In the genomic region with DNA sequence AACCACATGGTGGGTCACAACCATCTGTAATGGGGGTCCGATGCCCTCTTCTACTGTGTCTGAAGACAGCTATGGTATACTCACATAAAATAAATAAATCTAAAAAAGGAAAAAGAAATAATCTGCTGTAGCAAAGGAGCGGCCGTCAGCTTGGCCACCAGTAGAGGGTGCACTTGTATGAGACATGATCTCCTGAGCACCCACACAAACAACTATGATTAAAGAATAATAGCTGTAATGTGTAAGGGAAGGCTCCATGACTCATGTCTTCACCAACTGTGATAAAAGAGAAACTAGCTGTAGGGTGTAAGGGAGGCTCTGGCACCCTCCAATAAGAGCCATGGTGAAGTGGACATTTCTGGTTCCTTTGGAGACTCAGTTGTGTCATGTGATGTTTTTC, we compare ENCODE assay signal across 12 mouse cellular contexts. TPM values are rescaled to one million over a fixed set of nuclear protein-coding genes. Genes with fewer than 3 reads are reported as not detected.
DNase-seq lines count a peak whose midpoint lies in the region; ATAC-seq and TF ChIP-seq lines count a peak whose summit lies in the region.
"Had no signal": no experiment of that assay in that cellular context is flagged by ENCODE, and none has a peak within 500 bp of the region (broad histone marks: within the 10 kb centered on the region; RNA-seq: fewer than 3 reads in every experiment).

No protein-coding gene starts in this region.

- no peak overlapping the region for H3K4me3 ChIP-seq in kidney, embryonic 15.5 days (replicated peaks)
- H3K4me3 ChIP-seq: forebrain, embryonic 12.5 days; liver, embryonic 13.5 days; myocyte had no signal

- no peaks in the 10 kb centered on the region for H3K27me3 ChIP-seq in kidney, embryonic 15.5 days
- H3K27me3 ChIP-seq: forebrain, embryonic 12.5 days had no signal

- no peak overlapping the region for H3K4me2 ChIP-seq in kidney, embryonic 15.5 days
- H3K4me2 ChIP-seq: forebrain, embryonic 12.5 days; liver, embryonic 13.5 days had no signal

- peak; percentile 59; the same call in 1 of the 2 replicates for TF ChIP-seq CTCF in brain, embryonic 14.5 days (IDR thresholded peaks at IDR 0.05; ENCODE audit: borderline replicate concordance, extremely low read depth, insufficient read depth, insufficient read length)

- DNase-seq in kidney, postnatal 10 days = peak; percentile 45
- DNase-seq in 3T3-L1 (ENCODE audit: low read depth, low spot score) = peak; percentile 79
- peak; percentile 75 to 79 for DNase-seq in B cell, adult 2 months
- peak; percentile 22 for DNase-seq in brain, embryonic 14.5 days (ENCODE audit: low read depth)
- no peak for DNase-seq in frontal cortex, postnatal 25 days (ENCODE audit: low spot score in 2 of 2)
- DNase-seq: adrenal gland, adult 2 months; heart, postnatal 10 days; liver, embryonic 13.5 days had no signal

- TF ChIP-seq POLR2A in brain, embryonic 14.5 days (IDR thresholded peaks at IDR 0.05; ENCODE audit: borderline replicate concordance, extremely low read depth, insufficient read depth, insufficient read length, poor library complexity, severe bottlenecking) = no peak

- peaks cover 4% of the 10 kb centered on the region; the same call in 1 of the 2 replicates for H3K9me3 ChIP-seq in kidney, embryonic 15.5 days (replicated peaks)
- H3K9me3 ChIP-seq: forebrain, embryonic 12.5 days; liver, embryonic 13.5 days had no signal

- whole genome bisulfite sequencing in kidney, embryonic 15.5 days = 67% methylated on average over 3 of the region's 3 CpGs

- H3K27ac ChIP-seq in kidney, embryonic 15.5 days = no peak overlapping the region
- H3K27ac ChIP-seq: forebrain, embryonic 12.5 days; liver, embryonic 13.5 days had no signal

- no peaks in the 10 kb centered on the region for H3K36me3 ChIP-seq in kidney, embryonic 15.5 days
- H3K36me3 ChIP-seq: forebrain, embryonic 12.5 days; liver, embryonic 13.5 days had no signal

- ATAC-seq in kidney, embryonic 15.5 days (replicated peaks; ENCODE audit: low FRiP score) = no peak
- no peak for ATAC-seq in megakaryocyte progenitor cell, adult 5-6 weeks (replicated peaks; ENCODE audit: poor library complexity)

- no peaks in the 10 kb centered on the region for H3K4me1 ChIP-seq in kidney, embryonic 15.5 days
- H3K4me1 ChIP-seq: forebrain, embryonic 12.5 days; liver, embryonic 13.5 days had no signal

- H3K9ac ChIP-seq in kidney, embryonic 15.5 days = no peak overlapping the region
- H3K9ac ChIP-seq: forebrain, embryonic 12.5 days; liver, embryonic 13.5 days had no signal

RNA-seq across cellular contexts. Expression of gene Grap, which starts 23.4 kb away (rescaled TPM):
- polyA plus RNA-seq in kidney, embryonic 15.5 days (2015; fragmentation: Nextera tagmentation; extraction: Ambion mirVana) = 12.9 and 13.0 TPM in 2 replicates
- polyA plus RNA-seq in brain, embryonic 14.5 days (2012; rRNA removed) = 4.5 and 6.0 TPM in 2 replicates
- 0.07 and 0.73 TPM in 2 replicates for total RNA-seq in megakaryocyte progenitor cell, adult 5-6 weeks (2015)
- 0.37 and 1.4 TPM in 2 replicates for total RNA-seq in megakaryocyte progenitor cell, adult 5-6 weeks (2017)

RNA-seq across cellular contexts. Expression of gene Epn2, which starts 50.1 kb away (rescaled TPM):
- polyA plus RNA-seq in kidney, embryonic 15.5 days (2015; fragmentation: Nextera tagmentation; extraction: Ambion mirVana) = 22.1 and 25.5 TPM in 2 replicates
- 66.2 and 69.1 TPM in 2 replicates for polyA plus RNA-seq in brain, embryonic 14.5 days (2012; rRNA removed)
- total RNA-seq in megakaryocyte progenitor cell, adult 5-6 weeks (2015) = 0.05 TPM in 1 of 2 replicates, not detected in the other
- total RNA-seq in megakaryocyte progenitor cell, adult 5-6 weeks (2017) = 0.34 TPM in 1 of 2 replicates, not detected in the other

RNA-seq across cellular contexts. Expression of gene Fam83g, which starts 54.3 kb away (rescaled TPM):
- 2.2 and 2.8 TPM in 2 replicates for polyA plus RNA-seq in kidney, embryonic 15.5 days (2015; fragmentation: Nextera tagmentation; extraction: Ambion mirVana)
- 0.42 and 0.55 TPM in 2 replicates for polyA plus RNA-seq in brain, embryonic 14.5 days (2012; rRNA removed)
- total RNA-seq in megakaryocyte progenitor cell, adult 5-6 weeks (2015) = not detected in 2 replicates
- total RNA-seq in megakaryocyte progenitor cell, adult 5-6 weeks (2017) = 0.10 TPM in 1 of 2 replicates, not detected in the other
- polyA plus RNA-seq: myocyte had no signal

Comparison
In these comparisons a context has a peak if more than half of its experiments do, and no peak if none do; other contexts are left out.
1. DNase-seq: peak in kidney, postnatal 10 days (single experiment), 3T3-L1 (single experiment), B cell, adult 2 months (2 of 2) and brain, embryonic 14.5 days (single experiment); none in frontal cortex, postnatal 25 days (0 of 2).